Mouse (Mus musculus) Muller cell, postnatal 12 days (primary cell): ENCODE results near the gene Onecut1.

Experiments
- DNase-seq: peaks from one replicate; pipeline ENCODE4 v3.0.0-alpha.2; 2015; ENCODE audit errors: inconsistent ontology term

Gene Onecut1

DNA sequence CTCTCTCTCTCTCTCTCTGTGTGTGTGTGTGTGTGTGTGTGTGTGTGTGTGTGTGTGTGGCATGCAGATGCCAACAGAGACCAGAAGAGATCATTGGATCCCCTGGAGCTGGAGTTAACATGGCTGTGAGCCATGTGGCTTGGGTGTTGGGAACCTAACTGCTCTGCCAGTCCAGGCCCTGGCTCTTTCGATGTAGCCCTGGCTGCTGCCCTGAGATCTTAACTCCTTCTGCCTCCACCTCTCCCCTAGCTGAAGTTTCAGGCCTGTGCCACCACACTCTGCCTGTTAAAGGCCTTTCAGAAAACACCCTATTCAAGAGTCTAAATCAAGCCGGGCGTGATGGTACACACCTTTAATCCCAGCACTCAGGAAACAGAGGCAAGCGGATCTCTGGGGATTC is 49.7 kb downstream of the Onecut1 start:
- DNase-seq: no peak

DNA sequence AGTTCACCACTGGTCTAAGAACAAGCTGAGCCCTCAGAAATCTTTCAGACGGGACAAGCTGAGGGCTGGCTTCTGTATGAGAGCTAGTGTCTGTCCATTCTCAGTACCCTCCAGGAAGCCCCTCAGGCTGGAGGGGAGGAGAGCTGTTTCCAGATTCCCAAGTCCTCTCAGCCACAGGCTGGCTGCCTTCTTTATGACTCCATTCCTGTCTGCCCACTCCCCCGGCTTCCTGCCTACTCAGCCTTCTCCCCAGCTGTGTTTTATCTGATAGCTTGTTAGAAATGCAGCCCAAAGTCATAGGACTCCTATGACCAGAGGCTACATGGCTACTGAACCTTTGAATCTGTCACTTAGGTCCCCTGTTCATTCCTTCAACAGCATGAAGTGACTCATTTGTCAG is 50.2 kb downstream of the Onecut1 start:
- peak; percentile 29 for DNase-seq

DNA sequence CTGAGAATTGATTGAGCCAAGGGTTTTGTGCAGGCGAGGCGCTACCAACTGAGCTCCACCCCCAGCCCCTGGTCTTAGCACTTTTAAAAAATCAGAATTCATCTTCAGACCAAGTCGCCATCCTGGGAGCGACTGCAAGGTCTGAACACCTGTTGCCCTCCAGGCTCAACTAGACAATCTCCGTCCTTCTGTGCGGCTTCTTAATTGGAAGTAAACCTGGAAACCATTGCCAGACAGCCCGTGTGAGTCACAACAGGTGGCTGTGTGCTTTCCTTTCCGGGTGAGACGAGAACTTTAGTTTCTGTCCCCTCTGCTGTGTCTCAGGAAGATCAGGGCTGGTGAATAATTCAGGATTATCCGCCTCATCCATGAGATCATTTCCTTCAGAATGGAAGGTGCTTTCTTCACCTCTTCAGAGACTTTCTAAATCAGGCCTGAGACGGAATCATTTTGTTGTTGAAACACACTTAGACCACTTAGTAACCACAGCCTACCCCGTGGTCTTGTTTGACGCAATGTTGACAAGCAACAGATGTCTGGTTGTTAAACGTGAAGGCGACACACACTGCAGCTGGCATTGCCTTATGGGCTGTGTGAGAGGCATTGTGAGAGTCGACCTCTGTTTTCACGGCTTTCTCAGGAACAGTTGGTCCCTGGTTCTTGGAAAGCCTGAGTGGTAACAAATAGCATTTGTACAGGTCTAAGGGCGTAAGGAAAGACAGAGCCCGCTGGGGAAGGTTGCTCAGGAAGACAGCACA is 51.1 kb downstream of the Onecut1 start:
- DNase-seq: no peak

DNA sequence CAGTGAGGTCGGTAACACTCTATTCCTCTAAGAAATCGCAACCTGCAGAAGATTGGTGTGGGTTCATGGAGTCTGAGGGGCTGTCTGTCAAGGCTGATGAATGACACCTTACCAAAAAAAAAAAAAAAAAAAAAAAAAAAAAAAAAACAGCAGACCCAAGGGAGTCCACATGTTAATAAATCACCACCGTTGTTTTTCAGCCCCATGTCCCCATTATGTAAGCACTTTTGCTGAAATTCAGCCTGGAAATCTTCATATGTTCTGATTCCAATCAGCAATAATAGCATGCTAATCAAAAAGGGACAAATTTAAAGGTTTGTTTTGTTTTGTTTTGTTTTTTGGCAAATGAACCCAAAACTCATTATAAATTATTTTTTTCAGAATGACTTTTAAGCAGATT is 53.9 kb downstream of the Onecut1 start:
- DNase-seq: no peak

DNA sequence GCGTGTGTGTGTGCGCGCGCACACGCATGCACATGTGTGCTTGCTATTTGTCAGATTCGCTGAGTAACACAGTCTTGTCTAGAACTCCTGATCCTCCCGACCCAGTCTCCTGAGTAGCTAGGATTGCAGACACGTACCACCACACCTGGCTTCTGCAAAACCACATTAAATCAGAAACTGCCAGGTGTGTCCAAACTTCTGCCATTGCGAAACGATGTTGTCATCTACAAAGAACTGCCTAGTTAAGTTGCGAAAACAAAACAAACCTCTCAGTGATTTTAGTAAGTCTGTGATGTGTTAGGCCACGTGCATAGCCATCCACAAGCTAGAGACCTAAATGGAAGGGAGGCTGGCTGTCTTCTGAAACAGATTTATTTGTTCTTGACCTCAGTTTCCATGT is 58.7 kb downstream of the Onecut1 start:
- DNase-seq: no peak

DNA sequence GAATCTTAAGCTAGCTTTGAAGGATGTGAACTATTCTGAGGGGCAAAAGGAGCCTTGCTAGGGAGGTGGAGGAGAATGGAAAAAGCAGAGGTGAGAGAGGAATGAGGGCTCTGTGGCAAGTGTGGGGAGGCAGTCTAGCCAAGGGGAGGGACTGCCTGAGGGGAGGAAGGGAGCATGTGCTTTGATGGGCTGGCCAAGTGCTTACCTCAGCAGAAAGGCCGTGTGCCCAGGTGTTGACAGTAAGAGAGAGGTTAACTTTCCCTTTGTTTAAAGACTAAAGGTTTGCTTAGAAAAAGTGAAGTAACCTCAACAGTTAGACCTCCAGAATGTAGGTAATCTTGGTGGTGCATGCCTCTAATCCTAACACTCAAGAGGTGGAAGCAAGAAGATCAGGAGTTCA is 59.7 kb downstream of the Onecut1 start:
- DNase-seq: no peak

DNA sequence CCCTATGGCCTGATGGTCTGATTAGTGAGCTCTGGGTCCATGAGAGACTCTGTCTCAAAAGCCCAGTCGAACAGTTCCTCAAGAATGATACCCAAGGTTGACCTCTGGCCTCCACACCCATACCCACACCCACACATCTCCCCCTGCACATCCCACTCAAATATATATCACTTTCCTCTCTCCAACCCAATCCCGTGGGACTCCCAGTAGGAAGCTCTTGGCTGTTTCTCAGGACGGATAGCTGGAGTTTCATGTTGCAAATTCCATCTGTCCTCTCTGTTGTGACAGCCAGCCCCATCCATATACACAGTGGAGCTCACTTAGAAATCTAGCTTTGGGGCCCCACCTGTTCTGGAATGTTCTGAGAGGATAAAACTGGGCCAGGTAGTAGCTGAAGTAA is 61.2 kb downstream of the Onecut1 start:
- DNase-seq: no peak

DNA sequence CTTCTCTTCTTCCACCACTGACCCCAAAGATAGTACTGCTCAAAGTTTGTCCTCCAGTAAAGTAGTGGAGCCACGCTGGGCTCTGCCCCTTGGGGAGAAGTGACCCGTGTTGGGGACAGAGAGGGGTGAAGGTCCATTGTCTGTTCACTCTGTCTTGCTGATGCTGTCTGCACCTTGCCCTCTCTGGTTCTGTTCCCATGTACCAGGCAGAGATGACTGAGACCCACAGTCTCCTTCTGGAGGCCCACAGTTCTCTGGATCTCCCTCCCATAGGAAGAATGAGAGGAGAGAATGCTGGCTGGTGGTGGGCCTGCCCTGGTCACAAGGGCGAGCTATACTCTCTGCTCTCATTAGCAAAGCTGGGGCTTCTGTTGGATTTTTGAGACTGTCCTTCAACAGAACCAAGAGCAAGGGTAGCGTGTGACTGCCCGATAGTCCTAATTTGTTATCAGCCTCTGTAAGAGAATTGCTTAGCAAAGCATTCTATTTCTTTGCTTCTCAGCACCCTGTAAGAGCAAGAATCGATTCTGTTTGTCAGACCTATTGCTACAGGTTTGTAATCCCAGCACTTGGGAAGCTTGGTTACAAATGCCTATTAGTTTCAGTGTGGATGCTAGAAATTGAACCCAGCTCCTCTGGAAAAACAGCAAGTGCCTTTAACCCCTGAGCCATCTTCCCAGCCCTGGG is 61.7 kb downstream of the Onecut1 start:
- DNase-seq: no peak

DNA sequence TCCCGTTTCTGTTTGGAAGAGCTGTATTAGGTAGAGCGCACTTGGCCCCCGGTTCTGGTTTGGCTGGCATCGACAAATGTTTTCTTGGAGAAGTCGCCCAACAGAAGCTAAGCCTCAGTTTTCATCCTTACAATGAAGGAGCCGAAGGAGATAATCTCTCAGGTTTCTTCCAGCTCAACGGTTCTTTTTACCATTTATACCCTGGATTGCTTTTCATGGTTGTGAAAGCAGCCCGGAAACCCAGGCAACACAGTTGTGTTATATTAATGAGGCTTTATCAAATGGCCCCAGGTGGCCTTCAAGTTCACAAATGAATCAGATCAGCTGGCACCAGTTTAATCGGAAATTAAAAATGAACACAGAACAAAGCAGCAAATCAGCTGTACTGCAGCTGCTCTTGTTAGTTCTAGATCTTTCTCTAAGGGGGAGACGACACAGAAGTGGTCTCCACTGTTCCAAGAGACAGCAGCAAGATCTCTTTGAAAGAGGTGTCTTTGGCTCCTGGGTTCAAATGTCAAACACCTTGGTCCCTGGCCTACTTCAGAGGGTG is 63.6 kb downstream of the Onecut1 start:
- peak; percentile 42 for DNase-seq

DNA sequence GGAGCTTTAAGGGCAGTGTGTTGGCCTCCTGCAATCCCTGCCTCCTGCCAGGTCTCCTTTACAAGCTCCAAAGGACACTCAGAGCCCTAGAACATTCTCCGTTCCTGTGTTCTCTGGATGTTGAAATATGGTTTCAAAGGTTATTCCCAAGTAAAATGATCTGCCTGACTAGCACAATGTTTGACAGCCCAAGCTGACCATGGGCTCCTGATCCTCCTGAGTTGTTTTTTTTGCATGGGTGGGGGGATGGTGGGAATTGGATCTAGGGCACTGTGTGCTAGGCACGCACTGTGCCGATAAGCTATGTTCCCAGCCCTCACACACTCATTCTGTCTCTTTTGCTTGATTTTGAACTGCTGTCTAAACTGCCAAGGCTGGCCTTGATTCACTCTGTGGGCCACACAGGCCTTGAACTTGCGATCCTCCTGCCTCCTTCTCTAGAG is 68.3 kb downstream of the Onecut1 start:
- no peak for DNase-seq

DNA sequence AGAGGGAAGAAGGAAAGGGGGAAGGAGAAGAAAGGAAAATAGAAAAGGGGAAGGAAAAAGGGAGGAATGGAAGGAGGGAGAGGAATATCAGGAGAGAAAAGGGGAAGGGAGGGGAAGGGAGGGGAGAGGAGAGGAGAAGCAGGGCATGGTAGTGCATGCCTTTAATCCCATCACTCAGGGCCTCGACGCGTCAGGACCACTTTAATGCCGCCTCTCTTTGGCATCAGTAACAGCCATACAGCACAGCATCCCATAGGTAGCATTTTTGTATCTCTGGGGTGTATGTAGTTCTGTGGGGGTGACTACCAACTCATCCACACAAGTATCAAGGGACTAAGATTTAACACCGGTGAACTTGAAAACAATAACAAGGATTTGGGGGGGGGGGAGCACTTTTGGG is 68.9 kb downstream of the Onecut1 start:
- DNase-seq: no peak

DNA sequence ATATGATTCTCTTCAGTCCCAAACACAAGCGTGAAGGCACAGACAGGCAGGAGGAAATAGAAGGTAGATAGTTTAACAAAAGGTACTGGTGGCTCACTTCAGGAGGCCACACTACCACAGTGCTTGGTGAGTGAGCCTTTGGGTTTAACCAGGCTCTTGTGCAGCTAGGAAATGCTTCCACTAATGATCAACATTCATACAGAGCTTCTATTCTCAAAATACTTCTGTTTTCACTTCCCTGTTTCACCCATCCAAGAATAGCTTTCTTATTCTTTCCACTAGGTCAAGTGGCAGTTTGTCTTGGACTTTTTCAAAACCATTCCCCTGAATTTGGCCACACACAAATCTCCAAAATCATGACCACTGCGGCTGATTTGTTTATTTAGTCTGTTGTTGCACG is 73.6 kb downstream of the Onecut1 start:
- no peak for DNase-seq

DNA sequence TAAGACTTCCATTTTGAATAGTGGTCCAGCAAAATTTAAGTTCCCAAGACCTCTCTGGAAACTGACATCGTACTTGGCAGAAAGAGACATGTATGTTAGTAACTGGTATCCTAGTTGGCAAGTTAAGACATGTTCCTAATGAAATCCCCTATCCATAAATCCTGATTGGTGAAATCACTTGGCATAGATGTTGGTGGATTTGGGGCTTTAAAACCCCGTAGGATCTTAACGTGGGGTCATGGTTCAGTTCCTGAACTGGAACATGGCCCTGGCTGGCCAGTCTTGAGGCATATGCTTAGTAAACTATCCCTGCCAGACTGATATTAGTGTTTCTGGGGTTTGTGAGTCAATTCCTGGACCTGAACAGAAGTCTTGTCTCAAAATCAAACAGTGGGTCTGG is 76.0 kb downstream of the Onecut1 start:
- DNase-seq: no peak

DNA sequence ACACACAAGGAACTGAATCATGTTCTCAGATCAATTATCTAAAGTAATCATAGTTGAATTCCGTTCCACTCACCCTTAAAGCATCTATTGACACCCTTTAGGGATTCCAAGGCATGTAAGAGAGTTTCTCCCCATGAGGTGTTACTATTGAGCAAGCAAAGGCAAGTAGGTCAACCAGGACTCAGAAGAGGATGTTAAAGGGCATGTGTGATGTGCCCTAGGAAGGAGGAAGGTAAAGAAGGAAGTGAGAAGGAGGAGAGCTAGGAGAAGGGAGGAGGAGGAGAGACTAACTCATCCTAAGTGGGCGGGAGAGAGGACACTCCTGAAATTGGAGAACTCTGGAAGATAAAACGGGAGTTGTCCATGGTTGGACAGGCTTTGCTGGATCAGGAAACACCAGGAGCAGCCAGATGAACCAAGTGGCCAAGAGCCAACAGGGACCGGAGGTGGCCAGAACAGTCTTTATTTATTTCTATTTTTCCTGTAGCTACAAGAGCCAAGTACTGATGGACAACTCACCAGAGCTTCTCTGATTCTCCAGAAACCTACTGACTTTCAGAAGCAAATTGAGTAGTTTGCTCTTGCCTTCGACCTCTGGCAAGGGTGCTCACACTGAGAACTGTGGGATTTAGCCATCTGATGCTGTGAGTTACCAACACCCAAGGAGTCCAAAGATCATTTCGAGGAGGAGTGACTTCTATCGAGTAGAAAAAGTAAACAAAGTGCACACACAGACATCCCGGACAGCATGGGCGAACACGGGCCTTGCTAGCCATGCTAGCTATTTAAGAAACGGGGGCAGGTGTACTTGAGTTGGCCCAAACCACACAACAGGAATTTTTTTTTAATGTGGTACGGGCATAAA is 77.2 kb downstream of the Onecut1 start:
- no peak for DNase-seq
